Mouse (Mus musculus): ENCODE measurements around the gene Tbc1d23.
"Not testable (repeated sequence)": the region's sequence is repeated elsewhere in the genome, so short reads cannot be mapped to it uniquely, and the experiment has no call there.

Gene Tbc1d23

DNA sequence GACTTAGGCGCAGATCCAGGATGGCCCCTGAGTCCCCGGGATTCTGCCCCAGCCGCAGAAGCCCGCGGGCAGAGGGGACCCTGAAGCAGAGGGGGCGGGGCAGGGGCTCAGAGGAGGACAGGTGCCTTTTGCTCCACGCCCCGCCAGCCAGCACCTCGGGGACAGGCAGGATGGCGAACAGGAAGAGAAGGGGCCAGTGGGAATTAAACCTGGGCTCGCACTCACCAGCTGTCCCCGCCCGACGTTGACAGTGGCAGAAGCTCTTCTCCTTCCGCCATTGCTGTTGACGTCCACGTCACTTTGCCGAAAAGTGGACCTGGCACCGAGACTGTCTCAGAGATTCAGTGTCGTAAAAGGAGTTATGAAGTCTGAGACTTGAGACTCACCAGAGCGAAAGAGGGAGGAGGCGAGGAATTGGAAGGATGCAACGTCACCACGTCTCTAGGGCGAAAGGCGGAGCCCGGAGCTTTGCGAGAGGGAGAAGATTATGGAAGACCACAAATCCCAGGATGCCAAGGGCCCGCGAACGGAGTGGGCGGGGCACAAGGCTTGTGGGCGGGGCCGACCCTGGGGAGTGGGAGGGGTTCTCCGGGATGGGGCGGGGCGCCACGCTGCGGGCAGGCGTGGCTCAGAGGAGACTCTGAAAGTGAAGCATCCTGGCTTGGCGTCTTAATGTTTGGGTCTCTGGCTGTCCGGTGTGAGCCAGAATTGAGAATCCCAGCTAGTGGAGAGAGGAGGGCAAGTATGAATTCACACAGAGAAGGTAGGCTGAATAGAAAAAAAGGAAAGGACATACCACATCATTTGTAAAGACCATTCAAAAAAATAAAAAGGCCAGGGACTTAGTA is at the start of gene Tbc1d23:
Gene Tbc1d23 (minus strand): TSS at position 416 of the 848 bp plus-strand sequence.
- DNase-seq: peak; percentile 96

DNA sequence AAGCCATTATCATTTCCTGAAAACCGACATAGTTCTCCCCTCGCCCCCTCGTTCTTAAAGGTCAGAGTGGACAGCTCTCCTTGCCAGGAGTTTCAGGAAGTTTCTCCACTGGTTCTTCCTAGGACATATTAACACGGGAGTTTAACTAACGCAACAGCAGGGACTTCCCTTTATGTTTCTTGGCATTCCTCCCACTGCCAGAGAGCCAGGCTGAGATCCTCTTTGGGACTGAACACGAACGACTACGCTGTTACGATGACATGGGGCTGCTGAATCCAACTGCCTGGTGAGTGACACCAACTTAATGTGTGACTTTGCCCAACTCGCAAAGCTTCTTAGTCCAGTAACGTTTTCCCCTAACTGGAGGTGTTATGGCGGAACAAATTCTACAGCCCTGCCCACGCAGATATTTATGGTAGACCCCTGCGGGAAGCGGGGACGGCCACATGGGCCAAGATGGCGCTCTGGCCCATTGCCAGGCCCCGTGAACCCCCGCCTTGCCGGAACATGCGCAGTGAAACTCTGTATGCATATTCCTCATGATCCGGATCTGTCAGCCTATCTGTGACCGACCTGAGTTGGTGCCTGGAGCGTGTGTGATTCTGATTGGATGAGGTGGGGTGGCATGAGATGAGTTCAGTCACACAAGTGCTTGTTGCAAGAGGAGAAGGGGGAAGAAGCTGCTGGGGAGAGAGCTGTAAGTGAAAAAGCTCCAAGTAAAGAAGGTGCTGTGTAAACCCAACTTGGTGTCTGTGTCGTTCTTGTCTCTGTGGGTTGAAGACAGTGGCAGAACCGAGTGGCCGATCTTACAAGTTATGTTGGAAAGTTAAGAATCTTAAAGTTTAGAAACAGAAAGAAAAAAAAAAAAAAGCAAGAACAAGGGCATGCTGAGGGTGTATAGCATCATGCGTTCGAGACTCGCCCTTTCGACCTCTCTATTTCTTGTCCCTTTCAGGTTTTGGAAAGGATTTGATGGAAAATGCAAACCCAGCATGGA is 49.2 kb upstream of the Tbc1d23 start:
- peak; percentile 30 for DNase-seq

DNA sequence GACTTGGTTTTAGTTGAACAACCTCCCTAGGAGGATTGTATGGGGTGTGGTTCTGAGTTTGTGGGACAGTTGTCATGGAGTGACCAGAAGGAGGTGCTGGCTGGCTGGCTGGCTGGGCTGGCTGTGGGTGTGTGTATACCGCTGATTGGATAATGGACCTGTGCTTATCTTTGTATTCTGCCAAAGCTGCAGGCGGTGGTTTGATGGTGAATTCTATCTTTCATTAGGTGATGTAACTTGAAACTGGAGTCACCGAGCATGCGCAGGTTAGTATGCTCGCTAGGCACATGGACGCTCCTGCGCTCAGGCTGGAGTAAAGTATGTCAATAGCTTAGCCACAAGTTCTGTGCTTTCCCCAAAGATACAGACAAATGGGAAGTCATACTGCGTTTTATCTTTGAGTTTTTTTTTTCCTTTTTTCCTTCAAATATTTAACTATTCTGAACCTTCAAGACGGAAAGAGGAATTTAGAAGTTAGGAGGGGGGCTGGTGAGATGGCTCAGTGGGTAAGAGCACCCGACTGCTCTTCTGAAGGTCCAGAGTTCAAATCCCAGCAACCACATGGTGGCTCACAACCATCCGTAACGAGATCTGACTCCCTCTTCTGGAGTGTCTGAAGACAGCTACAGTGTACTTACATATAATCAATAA is 47.8 kb upstream of the Tbc1d23 start:
- DNase-seq: no peak

DNA sequence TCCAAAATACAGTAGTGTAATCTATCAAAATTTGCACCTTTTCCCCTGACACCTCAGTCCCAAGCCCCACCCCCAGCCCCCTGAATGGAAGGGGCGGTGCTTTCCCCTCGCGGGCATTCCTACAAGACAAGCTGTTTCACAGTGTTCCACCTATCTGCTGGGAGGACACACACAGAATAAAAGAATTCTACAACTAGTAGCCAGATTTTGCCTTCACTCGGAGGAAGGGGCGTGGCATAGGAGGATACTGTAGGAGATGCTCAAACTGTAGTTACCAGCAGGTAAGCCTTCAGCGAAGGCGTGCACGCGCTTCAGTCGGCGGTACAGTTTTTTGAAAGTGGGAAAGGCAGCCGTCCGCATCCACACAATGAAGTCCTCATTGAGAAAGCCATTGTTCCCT is 38.4 kb upstream of the Tbc1d23 start:
- no peak for DNase-seq

DNA sequence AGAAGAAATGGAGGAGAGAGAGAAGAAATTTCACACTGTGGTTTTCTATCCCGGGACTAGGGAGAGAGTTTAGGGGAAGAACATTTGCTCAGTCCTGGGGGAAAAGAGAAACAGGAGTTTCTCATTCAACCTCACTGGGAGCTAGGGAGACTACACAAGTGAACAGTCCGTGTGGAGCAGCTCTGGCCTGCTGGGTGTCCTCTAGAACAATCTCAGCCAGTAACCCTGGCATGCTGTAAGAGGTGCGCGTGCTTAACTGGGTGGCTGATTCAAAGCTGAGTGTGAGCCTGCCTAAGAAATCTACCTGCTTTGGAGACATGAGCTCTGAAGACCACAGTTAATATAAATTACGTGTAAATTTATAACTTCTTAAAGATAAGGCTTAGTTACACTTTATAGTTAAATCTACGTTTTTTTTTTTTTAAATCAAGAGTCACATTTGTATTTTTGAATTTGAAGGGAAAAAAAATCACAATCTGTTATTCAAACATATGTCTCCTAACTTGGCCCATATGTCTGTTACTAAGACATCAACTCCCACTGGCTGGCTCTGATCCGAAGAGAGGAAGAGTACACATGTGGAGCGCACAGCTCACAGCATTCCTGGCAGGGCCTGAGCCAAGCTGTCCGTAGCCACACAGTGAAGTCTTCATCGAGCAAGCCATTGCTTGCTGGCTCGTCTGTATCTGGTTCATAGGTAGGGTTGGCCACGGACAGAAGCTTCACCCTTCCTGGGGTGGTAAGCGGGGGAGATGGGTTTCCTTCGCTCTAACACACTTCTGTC is 36.9 kb upstream of the Tbc1d23 start:
- DNase-seq: peak; percentile 43

DNA sequence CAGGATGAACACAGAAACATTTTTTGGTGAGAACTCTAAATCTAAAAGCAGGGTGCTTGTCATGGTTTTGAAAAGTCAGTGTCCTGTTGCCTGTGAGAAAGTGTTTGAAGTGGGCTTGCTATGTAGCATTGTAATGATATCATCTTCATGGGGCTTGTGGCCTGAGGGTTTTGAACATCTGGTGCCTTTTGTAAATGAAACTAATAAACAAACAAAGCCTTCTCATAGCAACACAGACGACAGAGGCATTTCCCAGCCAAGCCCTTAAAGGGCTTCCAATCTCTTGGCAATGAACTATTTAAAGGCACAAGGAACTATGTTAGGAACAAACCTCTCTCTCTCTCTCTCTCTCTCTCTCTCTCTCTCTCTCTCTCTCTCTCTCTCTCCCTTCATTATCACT is 35.8 kb upstream of the Tbc1d23 start:
- no peak for DNase-seq

DNA sequence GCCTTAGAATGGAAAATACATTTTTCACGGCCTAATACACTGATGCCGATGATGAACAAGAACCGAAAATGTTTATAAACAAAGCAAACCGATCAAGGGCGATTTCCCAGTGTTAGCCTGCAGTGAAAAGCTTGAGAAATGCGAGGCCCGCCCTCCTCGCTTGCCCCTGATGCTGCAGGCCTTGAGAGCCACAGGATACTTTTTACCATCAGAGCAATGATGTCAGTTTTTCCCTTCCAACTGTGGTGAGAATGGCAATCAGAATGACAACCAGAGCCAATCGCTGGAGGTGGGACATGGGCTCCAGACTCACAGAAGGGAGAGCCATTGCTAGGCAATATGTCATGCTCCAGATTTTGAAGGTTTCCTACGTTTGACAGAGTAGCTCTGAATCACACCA is 28.8 kb upstream of the Tbc1d23 start:
- DNase-seq: no peak

DNA sequence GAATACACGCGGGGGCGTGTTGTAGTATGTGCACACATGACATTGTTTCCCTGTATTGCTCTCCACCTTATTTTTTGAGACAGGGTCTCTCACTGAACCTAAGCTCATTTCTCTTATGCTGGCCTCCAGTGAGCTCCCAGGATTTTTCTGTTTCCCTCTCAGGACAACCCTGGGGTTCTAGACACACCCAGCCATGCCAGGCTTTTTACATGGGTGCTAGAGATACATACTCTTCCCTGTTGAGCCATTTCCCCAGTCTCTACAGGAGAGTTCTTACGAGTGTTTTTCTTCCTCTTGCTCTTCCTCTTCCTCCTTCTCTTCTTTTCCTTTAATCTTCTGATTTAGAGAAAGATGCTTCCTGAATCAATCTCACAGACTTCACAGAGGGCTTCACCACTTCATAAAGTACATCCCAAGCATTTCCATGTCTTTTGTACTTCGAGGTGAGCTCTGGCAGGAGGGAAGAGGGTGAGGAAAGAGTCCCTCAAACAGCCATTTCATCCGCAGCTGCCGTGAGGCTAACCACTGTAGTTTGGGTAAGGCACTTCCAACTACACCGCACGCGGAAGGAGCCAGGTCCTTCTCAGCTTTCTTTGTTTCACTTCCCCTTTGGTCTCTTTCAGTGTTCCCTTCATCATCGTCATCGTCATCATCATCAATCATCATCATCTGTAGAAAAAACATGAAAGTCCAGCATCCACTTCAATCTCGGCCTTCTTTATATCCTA is 28.2 kb upstream of the Tbc1d23 start:
- DNase-seq: no peak

DNA sequence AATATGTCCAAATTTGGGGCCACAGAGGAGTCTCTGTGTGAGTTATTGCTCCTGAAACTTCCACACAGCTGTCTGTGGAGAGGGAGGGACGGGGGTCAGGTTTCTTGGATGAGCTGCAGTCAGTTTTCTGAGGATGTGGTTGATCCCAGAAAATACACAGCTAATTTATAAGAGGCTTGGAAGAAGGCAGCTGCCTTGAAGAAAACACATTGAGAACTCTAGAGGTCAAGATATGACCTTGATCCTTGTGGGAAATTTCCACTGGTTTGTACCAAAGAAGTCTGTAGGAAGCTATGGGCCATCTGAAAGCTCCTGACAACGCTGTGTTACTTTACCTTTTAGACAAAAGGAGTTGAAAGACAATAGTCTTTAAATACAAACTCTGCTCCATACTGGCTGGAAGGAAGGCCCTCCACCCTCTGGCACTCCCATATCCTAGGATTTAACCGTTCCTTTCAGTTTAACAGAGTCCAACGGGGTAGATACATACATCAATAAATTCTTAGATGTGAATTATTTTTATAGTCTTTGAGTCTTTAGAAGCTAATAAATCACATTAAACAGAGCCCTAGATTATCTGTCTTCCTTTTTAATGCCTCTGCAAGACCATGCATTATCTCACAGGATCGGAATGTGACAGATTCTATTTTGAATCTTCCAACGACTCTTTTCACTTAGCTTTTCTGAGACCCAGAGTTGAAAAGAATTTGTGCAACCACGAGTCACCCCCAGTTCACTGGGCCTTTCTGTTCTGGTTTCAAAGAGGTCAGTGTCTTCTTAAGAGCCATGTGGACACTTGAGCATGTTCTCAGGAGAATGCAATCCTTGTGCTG is 20.5 kb upstream of the Tbc1d23 start:
- no peak for DNase-seq

DNA sequence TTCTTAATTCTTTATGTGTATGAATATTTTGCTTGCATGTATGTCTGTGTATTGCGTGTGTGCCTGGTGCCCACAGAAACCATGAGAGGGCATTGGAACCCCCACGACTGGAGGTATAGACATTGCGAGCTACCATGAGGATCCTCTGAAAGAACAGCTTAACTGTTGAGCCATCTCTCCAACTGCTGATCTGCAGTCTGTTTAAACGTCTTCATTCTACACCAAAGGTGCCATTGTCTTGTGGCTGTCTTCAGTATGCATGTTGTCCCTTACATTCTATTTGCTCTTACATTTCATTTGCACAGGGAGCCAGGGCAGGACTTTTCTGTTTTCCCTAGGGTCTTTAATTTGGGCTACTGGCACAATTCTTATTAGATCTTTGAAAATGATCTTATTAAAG is 19.7 kb upstream of the Tbc1d23 start:
- no peak for DNase-seq

DNA sequence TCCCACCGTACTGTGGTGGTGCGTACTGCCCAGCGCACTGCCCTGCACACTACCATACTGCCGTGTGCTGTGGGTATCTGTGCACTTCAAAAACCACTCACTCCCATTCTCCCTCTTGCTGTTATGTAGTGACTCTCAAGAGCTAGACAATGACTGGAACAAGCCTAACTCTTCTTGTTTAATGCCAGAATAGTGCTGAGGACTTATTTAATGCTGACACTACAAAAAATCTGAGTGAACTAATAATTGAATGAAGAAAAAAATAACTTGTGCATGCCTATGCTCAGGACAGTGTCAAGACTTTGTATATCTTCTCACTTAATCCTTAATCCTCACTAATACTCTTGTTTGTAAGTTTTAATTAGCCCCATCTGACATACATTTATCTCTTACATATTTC is 16.2 kb upstream of the Tbc1d23 start:
- no peak for DNase-seq

DNA sequence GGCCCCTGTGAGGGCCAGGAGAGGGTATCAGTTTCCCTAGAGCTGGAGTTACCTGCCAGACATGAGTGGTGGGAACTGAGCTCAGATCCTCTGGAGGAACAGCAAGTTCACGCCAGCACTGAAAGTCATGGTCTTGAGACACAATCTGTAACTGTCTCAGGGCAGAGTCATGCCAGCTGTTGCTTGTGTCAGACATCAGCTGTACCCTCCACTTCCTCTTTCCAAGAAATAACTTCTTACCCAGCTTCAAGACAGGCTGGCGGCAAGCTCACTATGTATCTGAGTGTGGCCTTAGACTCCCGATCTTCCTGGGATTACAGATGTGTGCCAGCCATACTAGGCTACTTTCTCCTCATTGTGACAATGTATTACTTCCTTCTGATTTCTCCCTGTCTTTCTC is 15.3 kb upstream of the Tbc1d23 start:
- no peak for DNase-seq

DNA sequence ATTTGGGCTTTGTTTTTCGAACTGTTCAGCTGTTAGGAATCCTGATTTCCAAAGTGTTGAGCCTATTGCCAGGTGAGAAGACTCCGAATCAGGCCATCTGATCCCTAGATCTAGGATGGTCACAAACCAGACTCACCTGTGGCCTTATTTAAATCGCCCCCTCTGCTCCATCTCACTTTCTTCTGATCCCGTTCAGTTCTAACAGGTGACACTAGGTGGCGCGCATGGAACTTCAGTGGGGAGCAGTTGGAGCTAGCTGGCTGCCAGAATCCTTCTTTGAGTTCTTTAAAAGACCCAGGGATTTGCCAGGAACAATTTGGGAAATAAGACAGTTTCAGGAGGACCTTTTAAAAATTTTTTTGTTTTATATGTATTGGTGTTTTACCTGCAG is 12.5 kb upstream of the Tbc1d23 start:
- peak; percentile 88 for DNase-seq

DNA sequence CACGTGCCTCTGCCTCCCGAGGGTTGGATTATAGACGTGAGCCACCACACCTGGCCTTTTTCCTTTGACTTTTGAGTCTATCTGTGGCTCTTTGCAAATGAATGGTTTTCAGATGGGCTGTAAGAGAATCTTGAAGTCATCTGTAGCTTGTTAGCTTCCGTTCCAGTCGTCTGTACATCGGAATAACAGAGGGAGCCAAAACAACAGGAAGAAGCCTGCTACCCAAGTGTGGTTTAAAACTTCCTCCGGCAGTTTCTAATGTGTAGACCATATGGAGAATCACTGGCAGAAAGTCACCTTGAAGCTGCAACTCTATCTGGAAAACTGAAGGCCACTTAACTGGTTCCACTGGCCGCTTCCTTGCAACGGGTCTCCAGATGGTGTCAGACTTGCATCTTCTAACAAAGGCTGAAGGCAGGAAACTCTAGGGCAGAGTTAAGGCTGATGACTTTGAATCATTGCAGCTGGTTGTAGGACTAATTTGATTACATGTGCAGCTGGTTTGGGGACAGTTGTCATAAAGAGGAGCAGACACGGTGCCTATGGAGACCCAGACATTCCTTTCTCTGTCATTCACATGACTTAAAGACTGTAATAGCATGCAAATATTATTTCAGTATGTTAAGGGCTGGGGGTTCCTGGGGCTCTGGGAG is 12.0 kb upstream of the Tbc1d23 start:
- no peak for DNase-seq

DNA sequence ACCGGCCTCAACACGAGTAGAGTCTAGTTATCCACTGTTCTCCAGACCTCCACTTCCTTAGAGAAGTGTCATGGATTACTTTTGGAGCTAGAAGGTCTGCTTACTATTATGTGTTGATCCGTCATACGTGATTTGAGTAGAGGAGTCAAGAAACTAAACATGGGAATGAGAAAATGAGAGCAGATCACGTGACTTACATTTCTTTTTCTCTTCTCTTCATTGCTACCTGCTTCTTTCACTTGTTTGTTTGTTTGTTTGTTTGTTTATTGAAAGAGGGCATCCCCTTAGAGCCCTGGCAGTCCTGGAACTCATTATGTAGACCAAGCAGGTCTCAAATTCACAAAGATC is 11.5 kb upstream of the Tbc1d23 start:
- DNase-seq: no peak

DNA sequence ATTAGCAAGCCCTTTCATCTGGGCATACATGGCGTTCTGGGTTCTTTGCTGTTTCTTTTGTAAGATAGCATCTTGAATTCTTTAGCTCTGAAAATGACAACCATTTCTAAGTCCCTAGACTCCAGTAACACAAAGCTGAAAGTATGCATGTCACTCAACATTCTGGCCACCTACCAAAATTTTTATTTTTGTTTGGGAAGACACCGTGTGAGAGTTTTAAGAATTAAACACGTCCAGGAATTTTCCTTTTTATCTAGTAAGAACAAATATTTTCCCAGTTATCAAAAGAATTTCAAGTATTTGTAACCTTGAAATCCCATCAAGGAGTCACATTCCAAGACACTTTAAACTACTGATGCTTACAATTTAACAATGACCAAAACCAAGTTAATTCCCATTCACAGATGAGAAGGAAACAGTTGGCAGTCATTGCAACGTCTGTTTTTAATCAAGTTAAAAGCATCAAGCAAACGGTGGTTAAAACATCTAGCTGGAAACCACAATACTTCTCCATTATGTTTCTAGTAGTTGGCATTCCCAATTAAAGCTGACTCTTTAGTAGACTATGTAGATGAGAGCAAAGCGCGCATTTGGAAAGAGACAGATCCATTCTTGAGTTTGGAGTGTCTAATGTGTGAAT is 4.7 kb upstream of the Tbc1d23 start:
- DNase-seq: no peak

DNA sequence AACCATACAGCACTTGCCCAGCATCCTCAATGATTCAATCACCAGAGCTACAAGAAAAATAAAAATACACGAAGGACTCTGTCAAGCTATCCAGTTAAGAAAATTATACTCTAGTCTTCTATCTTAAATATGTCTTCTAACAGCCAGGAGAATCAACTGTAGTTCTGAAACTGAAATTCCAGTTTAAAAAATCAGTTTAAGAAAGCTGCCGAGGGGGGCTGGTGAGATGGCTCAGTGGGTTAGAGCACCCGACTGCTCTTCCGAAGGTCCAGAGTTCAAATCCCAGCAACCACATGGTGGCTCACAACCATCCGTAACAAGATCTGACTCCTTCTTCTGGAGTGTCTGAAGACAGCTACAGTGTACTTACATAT is 620 bp upstream of the Tbc1d23 start:
- not testable (repeated sequence) for DNase-seq

DNA sequence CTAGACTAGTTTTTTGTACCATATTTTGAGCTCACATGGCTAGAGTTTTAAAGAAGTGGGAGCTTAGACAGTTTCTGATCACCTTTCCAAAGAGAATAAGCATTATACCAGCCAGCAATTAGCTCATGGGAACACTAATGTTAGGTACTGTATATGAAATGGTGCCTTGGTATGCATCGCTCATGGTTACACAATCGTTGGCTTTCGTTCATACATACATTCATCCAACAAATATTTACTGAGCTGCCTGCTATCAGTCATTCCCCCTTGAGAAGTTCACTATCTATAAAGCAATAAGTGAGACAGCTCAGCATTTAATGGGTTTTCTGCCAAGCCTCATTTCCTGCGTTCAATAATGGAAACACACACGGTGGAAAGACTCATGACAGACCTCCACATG is 4.9 kb downstream of the Tbc1d23 start:
- DNase-seq: no peak

DNA sequence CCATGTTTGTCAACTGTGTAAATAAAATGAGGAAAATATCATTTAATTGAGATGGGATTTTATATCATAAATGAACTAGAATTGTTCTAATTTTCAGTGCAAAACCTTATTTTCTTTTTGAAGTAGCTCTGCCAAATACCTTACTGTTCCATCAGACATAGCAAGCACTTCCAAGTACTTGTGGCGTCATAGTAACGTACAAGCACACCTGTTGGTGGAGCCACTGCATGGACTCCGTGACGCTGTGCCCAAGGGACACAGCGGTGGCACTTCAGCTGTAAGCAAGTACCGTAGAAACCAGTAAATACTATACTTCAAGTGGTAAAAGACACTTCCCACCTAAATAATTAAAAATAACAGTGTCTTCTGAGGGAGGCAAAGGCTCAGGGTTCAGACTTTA is 10.9 kb downstream of the Tbc1d23 start:
- DNase-seq: no peak

DNA sequence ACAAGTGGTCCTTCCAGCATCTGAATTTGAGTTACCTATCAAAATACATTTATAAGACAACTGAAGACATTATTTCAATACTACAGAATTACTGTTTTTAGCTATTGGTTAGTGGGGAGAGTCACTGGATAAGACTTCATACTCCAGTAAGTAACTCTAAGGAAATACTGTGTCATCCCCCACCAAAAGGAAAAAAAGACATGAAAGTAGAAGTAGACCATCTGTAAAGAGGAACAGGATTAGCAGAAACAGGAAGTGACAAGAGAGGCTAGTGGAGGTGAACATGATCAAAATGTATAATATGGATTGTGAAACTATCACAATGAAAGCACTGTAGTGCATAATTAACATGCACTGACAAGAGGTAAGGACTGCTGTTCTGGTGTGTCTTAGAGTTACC is 15.3 kb downstream of the Tbc1d23 start:
- DNase-seq: no peak

Data from right cerebral cortex, postnatal 14 days (tissue).